Mouse (Mus musculus): ENCODE data around the gene Mcoln2.

DNA sequence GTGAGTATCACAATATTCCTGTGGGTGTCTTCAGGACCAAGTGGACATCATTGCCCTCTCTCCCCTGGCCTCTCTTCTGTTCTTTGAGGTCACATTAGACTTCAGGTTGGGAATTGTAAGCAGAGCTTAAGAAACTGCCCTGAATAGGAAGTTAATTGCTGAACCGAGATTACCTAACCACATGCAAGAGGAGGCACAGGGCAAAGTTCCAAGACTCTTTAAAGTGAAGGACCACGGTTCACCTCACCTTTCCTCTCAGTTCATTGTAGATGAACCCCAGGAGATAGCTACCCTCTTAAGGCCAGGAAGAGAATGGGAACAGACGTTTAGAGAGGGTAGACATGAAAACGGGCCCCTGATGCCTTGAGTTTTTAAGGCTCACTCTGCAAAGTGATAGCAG, 74.6 kb downstream of the Mcoln2 start:
- TF ChIP-seq POLR2A (IDR thresholded peaks at IDR 0.05; ENCODE audit: insufficient read length, low read depth) (no peak), E2F4 (IDR thresholded peaks at IDR 0.05; ENCODE audit: insufficient read depth) (no peak), MAX (IDR thresholded peaks at IDR 0.05; ENCODE audit: low read depth) (no peak), TCF12 (IDR thresholded peaks at IDR 0.05; ENCODE audit: insufficient read depth, poor library complexity, severe bottlenecking) (no peak), TCF3 (IDR thresholded peaks at IDR 0.05; ENCODE audit: insufficient read length, low read depth) (no peak), MYOD1 (IDR thresholded peaks at IDR 0.05; ENCODE audit: control insufficient read depth in 1 of 3, insufficient read length in 2 of 3, low read depth in 2 of 3) (no peak), CEBPB (IDR thresholded peaks at IDR 0.05; ENCODE audit: insufficient read depth, poor library complexity, severe bottlenecking) (no peak), REST (IDR thresholded peaks at IDR 0.05; ENCODE audit: insufficient read depth, insufficient read length) (no peak), POLR2AphosphoS2 (IDR thresholded peaks at IDR 0.05; ENCODE audit: insufficient read length, low read depth) (no peak), USF1 (IDR thresholded peaks at IDR 0.05; ENCODE audit: low read depth) (no peak), MYOG (IDR thresholded peaks at IDR 0.05; ENCODE audit: control insufficient read depth in 1 of 3, insufficient read depth in 1 of 3, insufficient read length in 2 of 3, low read depth in 2 of 3) (no peak), SRF (IDR thresholded peaks at IDR 0.05; ENCODE audit: control insufficient read depth, insufficient read length, low read depth) (no peak)

Data from myocyte (in vitro differentiated cells).